Mouse (Mus musculus): ENCODE measurements around the gene Ammecr1.

The Ammecr1 gene

GRCm38 (mm10) chrX:142917394-142917793, 49.1 kb downstream of the Ammecr1 start:
- no peak for DNase-seq (ENCODE audit: extremely low read depth, low read depth, low spot score)

GRCm38 (mm10) chrX:142916719-142917118, 49.8 kb downstream of the Ammecr1 start:
- DNase-seq (ENCODE audit: extremely low read depth, low read depth, low spot score): no peak

- no peak for DNase-seq (ENCODE audit: extremely low read depth, low read depth, low spot score)
Measured at GRCm38 (mm10) chrX:142914208-142914607, 52.3 kb downstream of the Ammecr1 start.

GRCm38 (mm10) chrX:142903854-142904253, 62.7 kb downstream of the Ammecr1 start:
- DNase-seq (ENCODE audit: extremely low read depth, low read depth, low spot score): no peak

GRCm38 (mm10) chrX:142902599-142902998, 63.9 kb downstream of the Ammecr1 start:
- no peak for DNase-seq (ENCODE audit: extremely low read depth, low read depth, low spot score)

- DNase-seq (ENCODE audit: extremely low read depth, low read depth, low spot score): no peak
Measured at GRCm38 (mm10) chrX:142901915-142902314, 64.6 kb downstream of the Ammecr1 start.

GRCm38 (mm10) chrX:142898295-142898887, 68.1 kb downstream of the Ammecr1 start:
- no peak for DNase-seq (ENCODE audit: extremely low read depth, low read depth, low spot score)

GRCm38 (mm10) chrX:142897477-142898000, 69.0 kb downstream of the Ammecr1 start:
- no peak for DNase-seq (ENCODE audit: extremely low read depth, low read depth, low spot score)

- DNase-seq (ENCODE audit: extremely low read depth, low read depth, low spot score): no peak
Measured at GRCm38 (mm10) chrX:142895316-142895715, 71.2 kb downstream of the Ammecr1 start.

- no peak for DNase-seq (ENCODE audit: extremely low read depth, low read depth, low spot score)
Measured at GRCm38 (mm10) chrX:142885962-142886361, 80.6 kb downstream of the Ammecr1 start.

GRCm38 (mm10) chrX:142883593-142883992, 82.9 kb downstream of the Ammecr1 start:
- no peak for DNase-seq (ENCODE audit: extremely low read depth, low read depth, low spot score)

GRCm38 (mm10) chrX:142882255-142882654, 84.3 kb downstream of the Ammecr1 start:
- DNase-seq (ENCODE audit: extremely low read depth, low read depth, low spot score): no peak

- no peak for DNase-seq (ENCODE audit: extremely low read depth, low read depth, low spot score)
Measured at GRCm38 (mm10) chrX:142869844-142870243, 96.7 kb downstream of the Ammecr1 start.

- no peak for DNase-seq (ENCODE audit: extremely low read depth, low read depth, low spot score)
Measured at GRCm38 (mm10) chrX:142848032-142848431, 118.5 kb downstream of the Ammecr1 start.

GRCm38 (mm10) chrX:142846266-142846665, 120.3 kb downstream of the Ammecr1 start:
- no peak for DNase-seq (ENCODE audit: extremely low read depth, low read depth, low spot score)

- no peak for DNase-seq (ENCODE audit: extremely low read depth, low read depth, low spot score)
Measured at GRCm38 (mm10) chrX:142841916-142842315, 124.6 kb downstream of the Ammecr1 start.

GRCm38 (mm10) chrX:142839411-142839810, 127.1 kb downstream of the Ammecr1 start:
- no peak for DNase-seq (ENCODE audit: extremely low read depth, low read depth, low spot score)

GRCm38 (mm10) chrX:142838841-142839240, 127.7 kb downstream of the Ammecr1 start:
- DNase-seq (ENCODE audit: extremely low read depth, low read depth, low spot score): no peak

GRCm38 (mm10) chrX:142837316-142837715, 129.2 kb downstream of the Ammecr1 start:
- no peak for DNase-seq (ENCODE audit: extremely low read depth, low read depth, low spot score)

GRCm38 (mm10) chrX:142836399-142836798, 130.1 kb downstream of the Ammecr1 start:
- no peak for DNase-seq (ENCODE audit: extremely low read depth, low read depth, low spot score)

- no peak for DNase-seq (ENCODE audit: extremely low read depth, low read depth, low spot score)
Measured at GRCm38 (mm10) chrX:142834807-142835206, 131.7 kb downstream of the Ammecr1 start.

GRCm38 (mm10) chrX:142833164-142833796, 133.2 kb downstream of the Ammecr1 start:
- no peak for DNase-seq (ENCODE audit: extremely low read depth, low read depth, low spot score)

- no peak for DNase-seq (ENCODE audit: extremely low read depth, low read depth, low spot score)
Measured at GRCm38 (mm10) chrX:142832221-142832620, 134.3 kb downstream of the Ammecr1 start.
